Comparison of ENCODE assay signal across 1 mouse cellular context in the genomic region with DNA sequence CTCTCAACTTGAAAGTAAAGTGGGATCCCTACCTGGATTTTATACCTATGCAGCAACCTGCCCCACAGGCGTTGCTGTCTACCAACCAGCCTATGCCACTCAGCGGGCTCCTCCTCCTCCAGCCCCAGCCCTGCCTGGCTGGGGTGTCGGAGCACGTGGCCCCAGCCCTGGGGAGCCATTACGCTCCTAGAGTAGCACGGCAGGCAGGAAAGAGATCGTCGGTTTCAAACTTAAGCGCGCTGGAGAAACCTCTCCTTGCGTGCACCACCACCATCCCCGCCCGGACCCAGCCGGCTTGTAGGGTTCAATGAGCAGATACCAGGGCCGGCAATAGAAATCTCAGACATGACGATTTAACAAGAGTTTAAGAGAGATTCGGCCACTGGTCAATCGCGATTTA.
TF ChIP-seq lines count a peak whose summit lies in the region.

No protein-coding gene starts in this region.

TF ChIP-seq in CH12.LX, 34 proteins besides CTCF, POLR2A, EP300 and RAD21 (continued from another document):
- peak; percentile 80 for TF ChIP-seq USF1 (IDR thresholded peaks at IDR 0.05; ENCODE audit: low read depth, low read length)
- 0 out of 2 replicates have a peak, but pooled peaks have one; percentile 19 for TF ChIP-seq TBP (conservative IDR thresholded peaks at IDR 0.05; ENCODE audit: low read depth, low read length)
- TF ChIP-seq JUN (IDR thresholded peaks at IDR 0.05; ENCODE audit: insufficient read depth, low read depth, low read length) = no peak
- TF ChIP-seq RCOR1 (conservative IDR thresholded peaks at IDR 0.05; ENCODE audit: low read depth, low read length) = no peak
- peak; percentile 14; the same call in 1 of the 2 replicates for TF ChIP-seq NELFE (IDR thresholded peaks at IDR 0.05; ENCODE audit: low read depth, low read length)
- TF ChIP-seq MYC (IDR thresholded peaks at IDR 0.05; ENCODE audit: low read depth, low read length) = peak; percentile 99
- no peak for TF ChIP-seq ZMIZ1 (IDR thresholded peaks at IDR 0.05; ENCODE audit: low read depth, low read length)
- 0 out of 2 replicates have a peak, but pooled peaks have one; percentile 20 for TF ChIP-seq CHD2 (IDR thresholded peaks at IDR 0.05; ENCODE audit: low read length)
- peak; percentile 17; the same call in 1 of the 2 replicates for TF ChIP-seq UBTF (IDR thresholded peaks at IDR 0.05; ENCODE audit: low read depth, low read length)
- TF ChIP-seq NRF1 (IDR thresholded peaks at IDR 0.05; ENCODE audit: low read depth, low read length) = peak; percentile 41; the same call in 1 of the 2 replicates
- TF ChIP-seq SIN3A (IDR thresholded peaks at IDR 0.05; ENCODE audit: low read length) = no peak
- TF ChIP-seq POLR2AphosphoS2 (IDR thresholded peaks at IDR 0.05; ENCODE audit: low read depth, low read length) = 0 out of 2 replicates have a peak, but pooled peaks have one; percentile 1
- peak; percentile 99 for TF ChIP-seq MAX (IDR thresholded peaks at IDR 0.05; ENCODE audit: low read length)
- peak; percentile 68 for TF ChIP-seq USF2 (conservative IDR thresholded peaks at IDR 0.05; ENCODE audit: low read depth, low read length)
- TF ChIP-seq ZKSCAN1 (IDR thresholded peaks at IDR 0.05; ENCODE audit: borderline replicate concordance, low read depth, low read length) = no peak
- peak; percentile 69; the same call in 1 of the 2 replicates for TF ChIP-seq MAZ (IDR thresholded peaks at IDR 0.05; ENCODE audit: low read depth, low read length)
